Mouse (Mus musculus): ENCODE results near the gene Klhl2. TPM values are rescaled to one million over a fixed set of nuclear protein-coding genes. Genes with fewer than 3 reads are reported as not detected.

Klhl2 gene
- 10 to 100 TPM; 16.4 to 21.2 TPM for polyA plus RNA-seq (2017; shearing (Covaris generic))

GRCm38 (mm10) chr8:64849897-64850541 lies at the start of gene Klhl2:
Gene Klhl2, minus strand, starts transcription at chr8:64850017.

GRCm38 (mm10) chr8:64733271-64733943 lies 116.4 kb downstream of the Klhl2 start, which contains the start of gene Msmo1:
Gene Msmo1, minus strand, starts transcription at chr8:64733792.

GRCm38 (mm10) chr8:64692651-64693201 lies 157.1 kb downstream of the Klhl2 start, which contains the start of gene Cpe:
Gene Cpe, minus strand, starts transcription at chr8:64693054.

Other genes starting within 250 kb of the Klhl2 start
- gene Cpe, start 157.0 kb downstream of the Klhl2 start, polyA plus RNA-seq (2017; shearing (Covaris generic)): 1 to 10 TPM; 1.6 to 7.4 TPM
- 10 to 100 TPM; 55.5 to 79.9 TPM for gene Msmo1, start 116.2 kb downstream of the Klhl2 start, polyA plus RNA-seq (2017; shearing (Covaris generic))
- gene Tmem192, start 97.2 kb upstream of the Klhl2 start, polyA plus RNA-seq (2017; shearing (Covaris generic)): 10 to 100 TPM; 83.6 to 94.8 TPM
- gene Trim75, start 137.8 kb upstream of the Klhl2 start, polyA plus RNA-seq (2017; shearing (Covaris generic)): 1 to 10 TPM in 1 of 2 experiments, under 1 TPM in 1; 0.24 to 1.2 TPM
- gene Trim61, start 168.5 kb upstream of the Klhl2 start, polyA plus RNA-seq (2017; shearing (Covaris generic)): under 1 TPM in 1 of 2 experiments, not detected in 1; 0.11 TPM
- under 1 TPM; 0.10 to 0.59 TPM for gene Trim60, start 168.6 kb upstream of the Klhl2 start, polyA plus RNA-seq (2017; shearing (Covaris generic))
- not detected for gene Apela, start 187.3 kb upstream of the Klhl2 start, polyA plus RNA-seq (2017; shearing (Covaris generic))
- gene Gm10663, start 225.0 kb upstream of the Klhl2 start, polyA plus RNA-seq (2017; shearing (Covaris generic)): not detected